Mouse (Mus musculus) right cerebral cortex, postnatal 36 days (tissue): ENCODE results near the gene Ing4.

Source experiments
- DNase-seq, 2 experiments: peaks; one replicate each; pipeline ENCODE4 v3.0.0; 2022; ENCODE audit warnings: low spot score in 2 of 2, mixed read lengths in 1 of 2

Ing4 gene

DNA sequence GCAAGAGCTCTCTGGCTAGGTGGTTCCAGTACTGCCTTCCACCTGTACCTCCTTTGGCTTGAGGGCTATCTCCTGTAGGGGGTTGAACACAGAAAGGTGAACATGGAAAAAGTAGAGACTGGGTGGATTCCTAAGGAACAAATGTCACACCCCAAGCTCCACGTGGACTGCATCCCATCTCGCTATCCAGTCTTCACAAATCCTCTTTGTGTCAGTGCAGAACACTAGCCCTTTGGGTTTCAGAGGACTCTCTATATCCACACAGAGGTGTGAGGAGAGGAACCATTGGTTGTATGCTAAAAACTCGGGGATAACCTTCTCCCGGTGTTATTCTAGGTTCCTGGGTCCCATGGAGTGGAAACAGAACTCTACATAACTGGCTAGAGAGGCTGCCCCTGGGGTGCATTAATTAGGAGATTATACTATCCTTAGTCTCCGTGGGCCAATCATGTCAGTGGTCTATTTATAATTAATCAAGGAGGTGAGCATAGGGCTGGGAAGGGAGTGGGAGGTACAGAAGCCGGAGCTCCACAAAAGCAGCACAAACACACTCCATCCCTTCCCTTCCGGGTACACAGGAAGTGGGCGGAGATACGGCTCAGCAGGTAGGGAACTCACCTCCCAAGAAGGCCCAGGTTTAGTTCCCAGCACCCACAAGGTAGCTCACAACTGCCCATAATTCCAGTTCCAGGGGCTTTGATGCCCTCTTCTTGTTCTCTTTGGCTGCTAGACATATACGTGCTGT, 51.0 kb downstream of the Ing4 start:
- DNase-seq, result no peak

DNA sequence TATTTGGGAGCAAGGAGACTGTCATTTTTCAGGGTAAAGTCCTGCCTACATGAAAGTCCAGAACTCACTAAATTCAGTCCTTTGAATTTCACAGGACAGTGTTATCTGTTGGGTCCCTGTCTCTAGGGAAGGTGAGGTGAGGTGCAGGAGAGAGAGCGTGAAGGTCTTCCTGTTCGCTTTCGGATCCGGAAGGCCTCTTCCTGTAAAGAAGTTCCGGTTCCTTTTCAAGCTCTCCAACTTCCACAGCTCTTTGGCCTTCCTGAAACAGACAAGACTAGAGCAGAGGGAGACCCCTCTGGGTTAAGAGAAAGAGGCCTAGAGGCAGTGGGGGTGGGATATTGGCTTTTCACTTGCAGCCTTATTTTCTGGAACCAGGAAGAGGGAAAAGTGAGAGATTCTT, 52.8 kb downstream of the Ing4 start:
- no peak for DNase-seq

DNA sequence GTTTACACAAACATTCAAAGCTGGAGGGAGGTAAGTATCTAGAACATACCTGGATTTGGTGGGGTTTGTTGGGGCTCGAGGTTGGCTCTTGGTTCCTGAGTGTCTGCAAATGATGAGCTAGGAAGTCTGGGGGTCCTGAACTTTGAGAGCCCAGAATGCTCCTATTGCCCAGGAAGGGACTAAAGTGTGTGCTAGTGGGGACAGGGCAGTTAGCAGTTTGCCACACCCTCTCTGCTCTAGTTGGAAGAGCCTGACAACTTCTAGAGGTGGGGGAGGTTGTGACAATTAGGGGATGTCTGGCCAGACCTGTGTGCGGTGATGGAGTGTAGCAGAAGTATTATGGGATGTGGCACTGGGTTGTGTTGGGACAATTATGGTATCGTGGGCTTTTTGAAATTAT, 55.3 kb downstream of the Ing4 start:
- no peak for DNase-seq

GRCm38 (mm10) chr6:125095391-125096278, 56.1 kb downstream of the Ing4 start, which contains the start of gene Chd4:
Gene Chd4 (plus strand): TSS chr6:125095981.
- DNase-seq, result peak; percentile 95 to 96

- no peak for DNase-seq
Observed at GRCm38 (mm10) chr6:125096279-125096596, 56.7 kb downstream of the Ing4 start.

DNA sequence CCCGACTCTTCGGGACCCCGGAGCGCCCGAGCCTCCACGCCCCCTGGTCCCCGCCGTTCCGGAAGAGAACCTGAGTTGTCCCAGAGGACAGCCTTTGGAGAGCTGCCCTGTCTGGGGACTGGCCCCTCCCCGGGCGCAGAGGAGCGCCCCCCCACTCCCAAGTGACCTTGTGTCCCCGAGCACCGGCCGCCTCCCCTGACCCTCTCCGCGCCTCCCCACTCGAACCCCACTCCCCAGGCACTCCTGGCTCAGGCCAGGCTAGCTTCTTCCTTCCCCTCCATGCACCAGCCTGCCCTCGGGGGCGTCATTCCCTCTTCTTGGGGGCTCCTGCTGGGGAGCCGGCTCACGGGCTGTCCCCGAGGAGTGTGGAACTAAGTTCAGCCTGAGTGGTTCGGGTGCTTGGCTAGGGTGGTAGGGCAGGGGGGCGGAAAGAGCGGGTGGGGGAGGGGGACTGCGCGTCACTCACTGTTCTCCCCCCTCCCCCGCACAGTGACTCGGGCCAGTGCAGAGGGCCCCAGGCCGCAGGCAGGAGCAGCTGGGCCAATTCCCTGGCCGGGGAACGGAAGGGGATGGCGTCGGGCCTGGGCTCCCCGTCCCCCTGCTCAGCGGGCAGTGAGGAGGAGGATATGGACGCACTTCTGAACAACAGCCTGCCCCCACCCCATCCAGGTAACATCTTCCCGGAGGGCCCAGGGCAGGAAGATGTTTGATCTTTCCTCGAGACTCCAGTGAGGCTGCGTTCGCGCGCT, 57.2 kb downstream of the Ing4 start:
- DNase-seq, result peak in 1 of 2 experiments; percentile 30

GRCm38 (mm10) chr6:125097346-125097689, 57.8 kb downstream of the Ing4 start:
- DNase-seq, result no peak

DNA sequence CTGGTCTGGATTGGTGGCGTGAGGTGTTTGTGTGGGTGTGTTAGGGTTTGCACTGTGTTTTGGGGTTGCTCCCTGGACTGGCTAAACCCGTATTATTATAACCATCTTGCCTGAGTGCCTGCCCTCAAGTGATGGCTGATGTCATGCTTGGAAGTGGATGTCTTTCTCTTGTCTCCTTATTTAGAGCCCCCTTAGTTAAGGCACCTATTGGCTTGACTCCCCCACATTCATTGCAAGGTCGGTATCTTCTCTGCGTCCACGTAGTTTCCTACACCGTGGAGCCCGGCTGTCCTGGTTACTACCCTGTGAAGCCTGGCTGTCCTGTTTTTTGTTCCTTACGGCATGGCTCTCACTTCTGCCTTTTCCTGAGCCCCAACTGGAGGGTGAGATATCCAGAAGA, 58.4 kb downstream of the Ing4 start:
- no peak for DNase-seq

DNA sequence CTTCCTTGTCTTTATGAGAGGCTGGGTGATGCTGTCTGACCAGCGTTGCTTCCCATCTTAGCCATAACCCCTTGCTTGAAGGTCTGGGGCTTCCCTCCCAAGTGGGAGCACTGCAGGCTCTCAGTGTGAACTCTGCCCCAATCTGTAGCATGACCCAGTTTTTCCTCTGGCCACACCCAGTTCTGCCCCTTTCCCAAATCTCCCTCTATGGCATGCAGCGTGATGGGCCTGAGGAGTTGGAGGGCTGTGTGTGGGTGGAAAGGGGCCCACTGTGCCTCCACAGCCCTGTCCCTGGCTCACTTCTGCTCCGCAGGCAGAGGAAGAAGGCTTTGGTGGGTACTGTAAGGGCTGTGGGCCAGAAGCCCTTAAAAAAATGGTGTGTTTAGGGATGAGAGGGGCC, 59.0 kb downstream of the Ing4 start:
- no peak for DNase-seq
